16 mouse cellular contexts compared by ENCODE assay signal in genomic region chr6:28339410-28339809, GRCm38 (mm10). TPM values are rescaled to one million over a fixed set of nuclear protein-coding genes. Genes with fewer than 3 reads are reported as not detected.
A peak's percentile ranks its signal among the peaks of the same experiment; 100 is the strongest.
DNase-seq lines count a peak whose midpoint lies in the region; ATAC-seq and TF ChIP-seq lines count a peak whose summit lies in the region.
"Had no signal": no experiment of that assay in that cellular context is flagged by ENCODE, and none has a peak within 500 bp of the region (broad histone marks: within the 10 kb centered on the region; RNA-seq: fewer than 3 reads in every experiment).

No protein-coding gene starts in this region.

- H3K27me3 ChIP-seq in midbrain, postnatal 0 days (ENCODE audit: insufficient read depth, low read length): no peaks in the 10 kb centered on the region
- no peaks in the 10 kb centered on the region for H3K27me3 ChIP-seq in midbrain, embryonic 13.5 days
- H3K27me3 ChIP-seq in cerebellum, adult 2 months (ENCODE audit: control insufficient read depth, insufficient read depth, low read length): no peaks in the 10 kb centered on the region
- H3K27me3 ChIP-seq: heart, embryonic 12.5 days; hindbrain, embryonic 13.5 days; neural tube, embryonic 13.5 days had no signal

- no peaks in the 10 kb centered on the region for H3K9me3 ChIP-seq in midbrain, postnatal 0 days (ENCODE audit: low read length)
- no peaks in the 10 kb centered on the region for H3K9me3 ChIP-seq in midbrain, embryonic 13.5 days
- H3K9me3 ChIP-seq: embryonic facial prominence, embryonic 10.5 days; heart, embryonic 12.5 days; hindbrain, embryonic 13.5 days; midbrain, embryonic 10.5 days; neural tube, embryonic 13.5 days had no signal

- TF ChIP-seq CTCF in midbrain, postnatal 0 days (IDR thresholded peaks at IDR 0.05): peak; percentile 49
- TF ChIP-seq CTCF in cerebellum, adult 2 months (IDR thresholded peaks at IDR 0.05; ENCODE audit: borderline replicate concordance, insufficient read depth, low read depth, low read length): no peak

- WGBS in midbrain, postnatal 0 days: 89% methylated on average over 5 of the region's 5 CpGs
- WGBS in midbrain, embryonic 13.5 days: 91% methylated on average over 5 of the region's 5 CpGs
- WGBS in cerebellum, adult 2 months: 85% methylated on average over 5 of the region's 5 CpGs

- no peak overlapping the region for H3K9ac ChIP-seq in midbrain, postnatal 0 days (replicated peaks; ENCODE audit: low read length, poor library complexity, severe bottlenecking)
- H3K9ac ChIP-seq in midbrain, embryonic 13.5 days (replicated peaks): no peak overlapping the region
- H3K9ac ChIP-seq: heart, embryonic 12.5 days; hindbrain, embryonic 13.5 days; lung, embryonic 14.5 days; neural tube, embryonic 13.5 days had no signal

- no peak overlapping the region for H3K27ac ChIP-seq in midbrain, postnatal 0 days (ENCODE audit: low read depth, low read length)
- H3K27ac ChIP-seq in midbrain, embryonic 13.5 days: no peak overlapping the region
- H3K27ac ChIP-seq in cerebellum, adult 2 months (ENCODE audit: insufficient read depth, low read length): no peak overlapping the region
- H3K27ac ChIP-seq: embryonic facial prominence, embryonic 10.5 days; hindbrain, embryonic 13.5 days; midbrain, embryonic 10.5 days; neural tube, embryonic 13.5 days had no signal

- no peak for TF ChIP-seq POLR2A in cerebellum, adult 2 months (IDR thresholded peaks at IDR 0.05; ENCODE audit: borderline replicate concordance, insufficient read depth, low read length)

- no peaks in the 10 kb centered on the region for H3K36me3 ChIP-seq in midbrain, postnatal 0 days (ENCODE audit: insufficient read depth, low read length)
- H3K36me3 ChIP-seq in midbrain, embryonic 13.5 days: no peaks in the 10 kb centered on the region
- H3K36me3 ChIP-seq: embryonic facial prominence, embryonic 10.5 days; heart, embryonic 12.5 days; hindbrain, embryonic 13.5 days; midbrain, embryonic 10.5 days; neural tube, embryonic 13.5 days had no signal

- H3K4me3 ChIP-seq in midbrain, postnatal 0 days (ENCODE audit: low read depth, low read length): no peak overlapping the region
- H3K4me3 ChIP-seq in midbrain, embryonic 13.5 days (replicated peaks): no peak overlapping the region
- no peak overlapping the region for H3K4me3 ChIP-seq in cerebellum, adult 2 months (replicated peaks; ENCODE audit: insufficient read depth, low read depth, low read length)
- H3K4me3 ChIP-seq: embryonic facial prominence, embryonic 10.5 days; heart, embryonic 12.5 days; hindbrain, embryonic 13.5 days; midbrain, embryonic 10.5 days; neural tube, embryonic 13.5 days had no signal

- no peak overlapping the region for H3K4me2 ChIP-seq in midbrain, postnatal 0 days (ENCODE audit: low read depth, low read length, poor library complexity, severe bottlenecking)
- no peak overlapping the region for H3K4me2 ChIP-seq in midbrain, embryonic 13.5 days (replicated peaks)
- H3K4me2 ChIP-seq: heart, embryonic 12.5 days; hindbrain, embryonic 13.5 days; lung, embryonic 14.5 days; neural tube, embryonic 13.5 days had no signal

- H3K4me1 ChIP-seq in midbrain, postnatal 0 days (ENCODE audit: insufficient read depth, low read length): no peaks in the 10 kb centered on the region
- no peaks in the 10 kb centered on the region for H3K4me1 ChIP-seq in midbrain, embryonic 13.5 days (replicated peaks)
- no peaks in the 10 kb centered on the region for H3K4me1 ChIP-seq in cerebellum, adult 2 months (ENCODE audit: control insufficient read depth, insufficient read depth, low read length)
- H3K4me1 ChIP-seq: embryonic facial prominence, embryonic 10.5 days; heart, embryonic 12.5 days; hindbrain, embryonic 13.5 days; midbrain, embryonic 10.5 days; neural tube, embryonic 13.5 days had no signal

- ATAC-seq in midbrain, postnatal 0 days (ENCODE audit: low FRiP score): no peak
- ATAC-seq in midbrain, embryonic 13.5 days: no peak

- DNase-seq in adrenal gland, postnatal 14 days: peak; percentile 8
- no peak for DNase-seq in adrenal gland, adult 8-10 months
- DNase-seq in kidney, postnatal 10 days: peak; percentile 15
- DNase-seq in kidney, adult 9 months: no peak
- no peak for DNase-seq in midbrain, postnatal 0 days (ENCODE audit: low spot score)
- DNase-seq in frontal cortex, postnatal 10 days (ENCODE audit: low spot score in 2 of 2): no peak
- DNase-seq in cerebellum, adult 2 months: no peak
- DNase-seq: cerebellum, adult 9-10 months; lung, embryonic 14.5 days; right cerebral cortex, adult 18-20 months had no signal

RNA-seq across cellular contexts. Expression of gene Zfp800, which starts 58.4 kb away (rescaled TPM):
- total RNA-seq in adrenal gland, postnatal 14 days (2021): 22.5 and 25.3 TPM in 2 replicates
- 10 to 100 TPM; 23.5 to 27.8 (median 23.9) TPM for total RNA-seq in adrenal gland, adult 8-10 months (2022)
- 24.1 and 28.6 TPM in 2 replicates for total RNA-seq in midbrain, postnatal 0 days (2014; rRNA removed)
- 16.6 and 22.1 TPM in 2 replicates for polyA plus RNA-seq in midbrain, postnatal 0 days (2015; fragmentation: Nextera tagmentation; extraction: Ambion mirVana)
- 24.1 and 28.6 TPM in 2 replicates for polyA plus RNA-seq in midbrain, embryonic 13.5 days (2015; fragmentation: Nextera tagmentation; extraction: Ambion mirVana)
- polyA plus RNA-seq in cerebellum, adult 2 months (2012; rRNA removed): 7.7 and 10.6 TPM in 2 replicates

Comparison
In these comparisons a context has a peak if more than half of its experiments do, and no peak if none do; other contexts are left out.
1. DNase-seq: peak in adrenal gland, postnatal 14 days (single experiment) and kidney, postnatal 10 days (single experiment); none in adrenal gland, adult 8-10 months (single experiment), kidney, adult 9 months (single experiment), midbrain, postnatal 0 days (single experiment), frontal cortex, postnatal 10 days (0 of 2) and cerebellum, adult 2 months (0 of 2).